Mouse (Mus musculus) lung, postnatal 0 days (tissue): ENCODE data around the gene BC107364.

Experiments used
- CTCF ChIP-seq: IDR thresholded peaks from 2 replicates; pipeline ENCODE4 v1.5.1; 2016; ENCODE audit warnings: antibody characterized with exemption, mild to moderate bottlenecking
- EP300 ChIP-seq: IDR thresholded peaks from 2 replicates; pipeline ENCODE4 v1.6.1; 2016; ENCODE audit warnings: antibody characterized with exemption, mild to moderate bottlenecking, control low read depth

DNA sequence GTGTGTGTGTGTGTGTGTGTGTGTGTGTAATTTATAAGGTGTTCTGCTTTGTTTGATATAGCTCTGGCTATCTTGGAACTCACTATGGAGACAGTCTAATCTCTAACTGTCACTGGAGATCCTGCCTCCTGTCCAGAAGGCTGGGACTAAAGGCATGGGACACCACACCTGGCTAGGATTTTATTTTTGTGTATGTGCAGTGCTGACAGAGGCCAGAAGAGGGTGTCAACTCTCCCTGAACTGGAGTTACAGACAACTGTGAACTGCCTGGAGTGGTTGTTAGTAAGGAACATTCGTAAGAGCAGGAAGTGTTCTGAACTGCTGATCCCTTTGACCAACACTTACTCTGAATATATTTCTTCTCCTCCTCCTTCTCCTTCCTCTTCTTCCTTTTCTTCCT is 49.1 kb downstream of the BC107364 start:
- TF ChIP-seq CTCF (peak; percentile 57), EP300 (no peak)
